Mouse (Mus musculus): Measurements from ENCODE around the gene Extl1. TPM values are rescaled to one million over a fixed set of nuclear protein-coding genes. Genes with fewer than 3 reads are reported as not detected.

The Extl1 gene
- total RNA-seq, 1 experiment from 2014 or later, result 0.96 TPM

GRCm38 (mm10) chr4:134391636-134392035 lies 8.0 kb upstream of the Extl1 start:
- DNase-seq, result no peak

- peak; percentile 87 for DNase-seq
Observed at GRCm38 (mm10) chr4:134388397-134388796, 4.7 kb upstream of the Extl1 start.

- no peak for DNase-seq
Observed at GRCm38 (mm10) chr4:134387268-134387667, 3.6 kb upstream of the Extl1 start.

- no peak for DNase-seq
Observed at GRCm38 (mm10) chr4:134379510-134379909, 4.1 kb downstream of the Extl1 start.

- no peak for DNase-seq
Observed at GRCm38 (mm10) chr4:134378089-134378615, 5.5 kb downstream of the Extl1 start.

- DNase-seq, result no peak
Observed at GRCm38 (mm10) chr4:134374306-134374705, 9.3 kb downstream of the Extl1 start.

GRCm38 (mm10) chr4:134373295-134373694 lies 10.4 kb downstream of the Extl1 start:
- no peak for DNase-seq

GRCm38 (mm10) chr4:134372294-134372747 lies 11.3 kb downstream of the Extl1 start:
- peak; percentile 91 for DNase-seq

- DNase-seq, result no peak
Observed at GRCm38 (mm10) chr4:134371316-134371855, 12.3 kb downstream of the Extl1 start.

GRCm38 (mm10) chr4:134370649-134371221 lies 12.9 kb downstream of the Extl1 start:
- DNase-seq, result no peak

GRCm38 (mm10) chr4:134365280-134365679 lies 18.4 kb downstream of the Extl1 start:
- DNase-seq, result no peak

GRCm38 (mm10) chr4:134362586-134362985 lies 21.1 kb downstream of the Extl1 start:
- peak; percentile 72 for DNase-seq

GRCm38 (mm10) chr4:134362124-134362523 lies 21.5 kb downstream of the Extl1 start:
- peak; percentile 90 for DNase-seq

- DNase-seq, result no peak
Observed at GRCm38 (mm10) chr4:134361215-134361614, 22.4 kb downstream of the Extl1 start.

GRCm38 (mm10) chr4:134359649-134360048 lies 24.0 kb downstream of the Extl1 start:
- DNase-seq, result no peak

GRCm38 (mm10) chr4:134357461-134357771 lies 26.2 kb downstream of the Extl1 start:
- no peak for DNase-seq

- DNase-seq, result peak; percentile 83
Observed at GRCm38 (mm10) chr4:134356591-134357460, 26.8 kb downstream of the Extl1 start.

- DNase-seq, result peak; percentile 90
Observed at GRCm38 (mm10) chr4:134355841-134356452, 27.7 kb downstream of the Extl1 start.

- peak; percentile 68 for DNase-seq
Observed at GRCm38 (mm10) chr4:134353527-134354409, 29.9 kb downstream of the Extl1 start.

- no peak for DNase-seq
Observed at GRCm38 (mm10) chr4:134352929-134353328, 30.7 kb downstream of the Extl1 start.

- no peak for DNase-seq
Observed at GRCm38 (mm10) chr4:134352261-134352707, 31.4 kb downstream of the Extl1 start.

Measured in adrenal gland, postnatal 14 days (tissue).